Mouse (Mus musculus): ENCODE measurements around the gene P2rx4. TPM values are rescaled to one million over a fixed set of nuclear protein-coding genes. Genes with fewer than 3 reads are reported as not detected.
A peak's percentile ranks its signal among the peaks of the same experiment; 100 is the strongest.
"Not testable (repeated sequence)": the region's sequence is repeated elsewhere in the genome, so short reads cannot be mapped to it uniquely, and the experiment has no call there.

P2rx4 gene
- 8.1 and 8.6 TPM in 2 replicates for polyA plus RNA-seq (2016; fragmentation: Nextera tagmentation; extraction: Ambion mirVana)

- Histone ChIP-seq H3K36me3 (no peaks in the 10 kb centered on the region), H3K27me3 (no peaks in the 10 kb centered on the region), H3K9me3 (no peaks in the 10 kb centered on the region), H3K9ac (peak within 1 kb of the TSS; percentile 63), H3K27ac (peak within 1 kb of the TSS; percentile 41; the same call in 1 of the 2 replicates), H3K4me3 (peak within 1 kb of the TSS; percentile 63), H3K4me1 (peaks cover 5% of the 10 kb centered on the region), H3K4me2 (replicated peaks) (peak within 1 kb of the TSS; percentile 70)
- 1% methylated on average over 66 of the region's 66 CpGs for WGBS
- peak; percentile 84 for ATAC-seq (ENCODE audit: insufficient number of reproducible peaks, insufficient read depth, low FRiP score, low TSS enrichment)
These were observed at the start of gene P2rx4 for GRCm38 (mm10) chr5:122707276-122708181. P2rx4 (plus strand) TSS chr5:122707544.

- Histone ChIP-seq H3K27me3 (no peaks in the 10 kb centered on the region), H3K9me3 (no peaks in the 10 kb centered on the region), H3K4me1 (no peaks in the 10 kb centered on the region), H3K9ac (no peak overlapping the region), H3K4me2 (replicated peaks) (no peak overlapping the region), H3K4me3 (no peak overlapping the region), H3K36me3 (no peaks in the 10 kb centered on the region), H3K27ac (no peak overlapping the region)
- ATAC-seq (ENCODE audit: insufficient number of reproducible peaks, insufficient read depth, low FRiP score, low TSS enrichment), result no peak
- 92% methylated on average over 6 of the region's 6 CpGs for WGBS
These were observed 44.8 kb upstream of the P2rx4 start for GRCm38 (mm10) chr5:122662501-122662900.

GRCm38 (mm10) chr5:122665036-122665435, 42.3 kb upstream of the P2rx4 start:
- Histone ChIP-seq H3K27ac (no peak overlapping the region), H3K36me3 (no peaks in the 10 kb centered on the region), H3K9ac (no peak overlapping the region), H3K4me2 (replicated peaks) (no peak overlapping the region), H3K4me1 (no peaks in the 10 kb centered on the region), H3K27me3 (no peaks in the 10 kb centered on the region), H3K4me3 (no peak overlapping the region), H3K9me3 (no peaks in the 10 kb centered on the region)
- 50% methylated on average over 5 of the region's 5 CpGs for WGBS
- ATAC-seq (ENCODE audit: insufficient number of reproducible peaks, insufficient read depth, low FRiP score, low TSS enrichment), result no peak

GRCm38 (mm10) chr5:122668981-122669897, 38.1 kb upstream of the P2rx4 start:
- WGBS, result 80% methylated on average over 15 of the region's 15 CpGs
- H3K4me3 ChIP-seq, result no peak overlapping the region
- no peak overlapping the region for H3K4me2 ChIP-seq (replicated peaks)
- ATAC-seq (ENCODE audit: insufficient number of reproducible peaks, insufficient read depth, low FRiP score, low TSS enrichment), result no peak
- no peaks in the 10 kb centered on the region for H3K4me1 ChIP-seq
- H3K27me3 ChIP-seq, result no peaks in the 10 kb centered on the region
- H3K9me3 ChIP-seq, result no peaks in the 10 kb centered on the region
- H3K27ac ChIP-seq, result no peak overlapping the region
- no peaks in the 10 kb centered on the region for H3K36me3 ChIP-seq
- no peak overlapping the region for H3K9ac ChIP-seq

GRCm38 (mm10) chr5:122671641-122672040, 35.7 kb upstream of the P2rx4 start:
- not testable (repeated sequence) for H3K4me3 ChIP-seq; H3K27me3 ChIP-seq; H3K27ac ChIP-seq; H3K36me3 ChIP-seq; H3K4me2 ChIP-seq (replicated peaks); H3K4me1 ChIP-seq; H3K9me3 ChIP-seq; ATAC-seq (ENCODE audit: insufficient number of reproducible peaks, insufficient read depth, low FRiP score, low TSS enrichment); H3K9ac ChIP-seq
- WGBS, result 75% methylated on average over 7 of the region's 7 CpGs

- no peak overlapping the region for H3K4me3 ChIP-seq
- no peak overlapping the region for H3K9ac ChIP-seq
- no peak overlapping the region for H3K4me2 ChIP-seq (replicated peaks)
- H3K36me3 ChIP-seq, result no peaks in the 10 kb centered on the region
- no peak overlapping the region for H3K27ac ChIP-seq
- H3K4me1 ChIP-seq, result no peaks in the 10 kb centered on the region
- no peaks in the 10 kb centered on the region for H3K9me3 ChIP-seq
- no peak for ATAC-seq (ENCODE audit: insufficient number of reproducible peaks, insufficient read depth, low FRiP score, low TSS enrichment)
- no peaks in the 10 kb centered on the region for H3K27me3 ChIP-seq
- WGBS, result 84% methylated on average over 5 of the region's 5 CpGs
These were observed 35.0 kb upstream of the P2rx4 start for GRCm38 (mm10) chr5:122672298-122672697.

- Histone ChIP-seq H3K4me2 (replicated peaks) (no peak overlapping the region), H3K27me3 (no peaks in the 10 kb centered on the region), H3K27ac (no peak overlapping the region), H3K4me1 (no peaks in the 10 kb centered on the region), H3K9me3 (no peaks in the 10 kb centered on the region), H3K36me3 (no peaks in the 10 kb centered on the region), H3K4me3 (no peak overlapping the region), H3K9ac (no peak overlapping the region)
- WGBS, result 75% methylated on average over 8 of the region's 8 CpGs
- ATAC-seq (ENCODE audit: insufficient number of reproducible peaks, insufficient read depth, low FRiP score, low TSS enrichment), result no peak
These were observed 31.3 kb upstream of the P2rx4 start for GRCm38 (mm10) chr5:122676002-122676401.

- Histone ChIP-seq H3K9ac (no peak overlapping the region), H3K4me2 (replicated peaks) (no peak overlapping the region), H3K27ac (no peak overlapping the region), H3K36me3 (no peaks in the 10 kb centered on the region), H3K4me3 (no peak overlapping the region), H3K4me1 (no peaks in the 10 kb centered on the region), H3K9me3 (no peaks in the 10 kb centered on the region), H3K27me3 (no peaks in the 10 kb centered on the region)
- ATAC-seq (ENCODE audit: insufficient number of reproducible peaks, insufficient read depth, low FRiP score, low TSS enrichment), result no peak
- WGBS, result 89% methylated on average over 9 of the region's 9 CpGs
These were observed 29.4 kb upstream of the P2rx4 start for GRCm38 (mm10) chr5:122677983-122678382.

- ATAC-seq (ENCODE audit: insufficient number of reproducible peaks, insufficient read depth, low FRiP score, low TSS enrichment), result no peak
- Histone ChIP-seq H3K9ac (no peak overlapping the region), H3K27me3 (no peaks in the 10 kb centered on the region), H3K27ac (no peak overlapping the region), H3K4me1 (no peaks in the 10 kb centered on the region), H3K36me3 (no peaks in the 10 kb centered on the region), H3K4me2 (replicated peaks) (no peak overlapping the region), H3K4me3 (no peak overlapping the region), H3K9me3 (no peaks in the 10 kb centered on the region)
- 90% methylated on average over 8 of the region's 8 CpGs for WGBS
These were observed 27.5 kb upstream of the P2rx4 start for GRCm38 (mm10) chr5:122679881-122680280.

- Histone ChIP-seq H3K9me3 (no peaks in the 10 kb centered on the region), H3K36me3 (no peaks in the 10 kb centered on the region), H3K27ac (no peak overlapping the region), H3K4me1 (no peaks in the 10 kb centered on the region), H3K27me3 (no peaks in the 10 kb centered on the region), H3K9ac (no peak overlapping the region), H3K4me2 (replicated peaks) (no peak overlapping the region), H3K4me3 (no peak overlapping the region)
- no peak for ATAC-seq (ENCODE audit: insufficient number of reproducible peaks, insufficient read depth, low FRiP score, low TSS enrichment)
- 83% methylated on average over 12 of the region's 12 CpGs for WGBS
These were observed 26.1 kb upstream of the P2rx4 start for GRCm38 (mm10) chr5:122681276-122681675.

GRCm38 (mm10) chr5:122683926-122684325, 23.4 kb upstream of the P2rx4 start:
- no peak overlapping the region for H3K4me2 ChIP-seq (replicated peaks)
- WGBS, result 73% methylated on average over 10 of the region's 10 CpGs
- no peaks in the 10 kb centered on the region for H3K36me3 ChIP-seq
- no peaks in the 10 kb centered on the region for H3K9me3 ChIP-seq
- no peak for ATAC-seq (ENCODE audit: insufficient number of reproducible peaks, insufficient read depth, low FRiP score, low TSS enrichment)
- no peak overlapping the region for H3K27ac ChIP-seq
- no peak overlapping the region for H3K9ac ChIP-seq
- no peak overlapping the region for H3K4me3 ChIP-seq
- H3K4me1 ChIP-seq, result no peaks in the 10 kb centered on the region
- H3K27me3 ChIP-seq, result no peaks in the 10 kb centered on the region
